Mouse (Mus musculus) thymus, adult 2 months (tissue): ENCODE measurements around the gene Pde10a.

Experiments
- CTCF ChIP-seq: fragments of 200-500 bp; IDR thresholded peaks from 2 replicates; pipeline ENCODE4 v1.5.1; 2012; ENCODE audit warnings: mild to moderate bottlenecking, control low read depth, low read length, moderate library complexity, borderline replicate concordance; ENCODE audit not compliant: control insufficient read depth, poor library complexity, insufficient read depth; ENCODE audit errors: extremely low read depth
- POLR2A ChIP-seq: fragments of 200-500 bp; IDR thresholded peaks from 2 replicates; pipeline ENCODE4 v1.6.1; 2012; ENCODE audit warnings: mild to moderate bottlenecking, low read length, control low read depth, moderate library complexity; ENCODE audit not compliant: control insufficient read depth, poor library complexity, insufficient read depth; ENCODE audit errors: extremely low read depth

DNA sequence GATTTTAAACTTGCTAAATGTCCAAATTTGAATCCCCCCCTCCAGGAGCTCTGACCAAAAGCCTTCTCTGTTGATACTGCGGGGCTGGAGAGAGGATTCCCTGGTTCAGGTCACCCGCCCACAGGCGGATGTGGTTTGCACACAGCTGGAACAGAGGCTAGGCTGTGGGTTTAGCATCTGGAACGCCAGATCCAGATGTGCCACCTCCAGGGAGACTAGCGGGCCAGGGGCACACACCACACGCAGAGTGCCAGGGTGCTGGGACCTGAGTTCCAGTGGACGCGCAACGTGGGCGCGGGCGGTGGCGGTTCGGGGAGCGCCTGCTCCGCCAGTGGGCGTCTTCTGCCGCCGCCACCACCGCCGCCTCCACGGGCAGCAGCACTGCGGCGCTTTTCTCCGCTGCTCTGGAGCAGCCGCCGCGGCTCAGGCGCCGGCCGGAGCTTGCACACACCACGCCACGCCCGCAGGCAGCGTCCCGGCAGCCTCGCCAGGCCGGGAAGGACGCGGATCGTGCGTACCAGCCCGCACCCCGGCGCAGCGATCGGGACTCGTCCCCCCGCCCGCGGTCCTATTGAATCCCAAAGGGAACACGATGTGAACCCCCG, 275.4 kb downstream of the Pde10a start:
- no peak for TF ChIP-seq POLR2A
- TF ChIP-seq CTCF, result no peak
